Mouse (Mus musculus): ENCODE results near the gene Snap47.
A peak's percentile ranks its signal among the peaks of the same experiment; 100 is the strongest.

Gene Snap47

GRCm38 (mm10) chr11:59443102-59443501 is 7.9 kb downstream of the Snap47 start:
- no peak for DNase-seq (ENCODE audit: low read depth, low spot score)
- Histone ChIP-seq H3K36me3 (ENCODE audit: control insufficient read depth, insufficient read depth, low read length, poor library complexity, severe bottlenecking) (no peaks in the 10 kb centered on the region), H3K27me3 (ENCODE audit: control insufficient read depth, insufficient read depth, low read length, poor library complexity, severe bottlenecking) (no peaks in the 10 kb centered on the region)

GRCm38 (mm10) chr11:59437954-59438353 is 13.0 kb downstream of the Snap47 start:
- no peaks in the 10 kb centered on the region for H3K36me3 ChIP-seq (ENCODE audit: control insufficient read depth, insufficient read depth, low read length, poor library complexity, severe bottlenecking)
- DNase-seq (ENCODE audit: low read depth, low spot score): no peak
- no peaks in the 10 kb centered on the region for H3K27me3 ChIP-seq (ENCODE audit: control insufficient read depth, insufficient read depth, low read length, poor library complexity, severe bottlenecking)

DNA sequence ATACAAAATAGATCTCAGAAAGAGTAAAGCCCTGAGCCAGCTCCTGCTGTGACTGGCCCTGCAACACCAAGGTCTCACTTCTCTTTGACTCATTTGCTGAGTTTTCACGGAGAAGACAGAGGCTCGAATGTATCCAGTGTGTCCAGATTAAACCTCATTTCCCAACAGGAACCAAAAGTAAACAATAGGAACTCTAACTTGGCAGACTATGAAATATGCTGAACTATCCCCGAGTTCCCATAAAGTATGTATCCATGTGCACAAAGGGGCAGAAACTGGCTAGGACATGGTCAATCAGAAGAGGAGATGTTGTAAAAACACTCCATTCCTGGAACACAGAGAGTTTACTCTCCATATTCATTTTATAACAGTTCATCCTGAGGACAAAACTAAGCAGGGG is 18.7 kb downstream of the Snap47 start:
- DNase-seq (ENCODE audit: low read depth, low spot score): no peak
- no peaks in the 10 kb centered on the region for H3K27me3 ChIP-seq (ENCODE audit: control insufficient read depth, insufficient read depth, low read length, poor library complexity, severe bottlenecking)
- no peaks in the 10 kb centered on the region for H3K36me3 ChIP-seq (ENCODE audit: control insufficient read depth, insufficient read depth, low read length, poor library complexity, severe bottlenecking)

- H3K36me3 ChIP-seq (ENCODE audit: control insufficient read depth, insufficient read depth, low read length, poor library complexity, severe bottlenecking): no peaks in the 10 kb centered on the region
- DNase-seq (ENCODE audit: low read depth, low spot score): no peak
- no peaks in the 10 kb centered on the region for H3K27me3 ChIP-seq (ENCODE audit: control insufficient read depth, insufficient read depth, low read length, poor library complexity, severe bottlenecking)
Observed at GRCm38 (mm10) chr11:59429959-59430358, 21.0 kb downstream of the Snap47 start.

GRCm38 (mm10) chr11:59428057-59428660 is 22.8 kb downstream of the Snap47 start:
- DNase-seq (ENCODE audit: low read depth, low spot score): no peak
- Histone ChIP-seq H3K36me3 (ENCODE audit: control insufficient read depth, insufficient read depth, low read length, poor library complexity, severe bottlenecking) (no peaks in the 10 kb centered on the region), H3K27me3 (ENCODE audit: control insufficient read depth, insufficient read depth, low read length, poor library complexity, severe bottlenecking) (no peaks in the 10 kb centered on the region)

- H3K27me3 ChIP-seq (ENCODE audit: control insufficient read depth, insufficient read depth, low read length, poor library complexity, severe bottlenecking): no peaks in the 10 kb centered on the region
- H3K36me3 ChIP-seq (ENCODE audit: control insufficient read depth, insufficient read depth, low read length, poor library complexity, severe bottlenecking): no peaks in the 10 kb centered on the region
- peak; percentile 27 for DNase-seq (ENCODE audit: low read depth, low spot score)
Observed at GRCm38 (mm10) chr11:59425671-59426101, 25.3 kb downstream of the Snap47 start.

DNA sequence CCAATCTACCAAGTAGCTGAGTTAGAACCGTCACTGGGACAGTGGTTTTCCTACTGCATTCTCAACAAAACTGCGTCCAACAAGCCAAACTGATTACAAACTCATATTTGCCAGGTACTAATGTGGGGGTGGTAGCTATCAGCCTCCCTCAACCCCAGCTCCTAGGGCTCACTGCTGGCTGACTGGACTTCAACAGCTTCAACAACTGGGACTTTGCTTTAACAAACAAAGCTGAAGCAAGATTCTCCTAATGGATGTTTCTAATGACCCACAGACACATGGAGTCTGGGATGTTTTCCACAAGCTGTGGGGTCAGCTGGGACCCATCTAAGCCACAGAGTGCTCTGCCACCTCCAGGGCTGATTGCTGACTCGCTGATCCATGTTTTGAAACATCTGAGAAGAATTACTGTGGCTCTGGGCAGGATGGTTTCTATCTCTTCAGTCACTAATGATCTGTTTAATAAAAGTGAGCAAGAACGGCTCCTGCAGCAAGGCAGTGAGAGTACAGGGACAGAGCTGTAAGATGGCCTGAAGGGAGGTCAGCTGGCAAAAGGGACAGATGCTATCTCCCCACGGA is 27.9 kb downstream of the Snap47 start:
- Histone ChIP-seq H3K36me3 (ENCODE audit: control insufficient read depth, insufficient read depth, low read length, poor library complexity, severe bottlenecking) (no peaks in the 10 kb centered on the region), H3K27me3 (ENCODE audit: control insufficient read depth, insufficient read depth, low read length, poor library complexity, severe bottlenecking) (no peaks in the 10 kb centered on the region)
- DNase-seq (ENCODE audit: low read depth, low spot score): no peak

DNA sequence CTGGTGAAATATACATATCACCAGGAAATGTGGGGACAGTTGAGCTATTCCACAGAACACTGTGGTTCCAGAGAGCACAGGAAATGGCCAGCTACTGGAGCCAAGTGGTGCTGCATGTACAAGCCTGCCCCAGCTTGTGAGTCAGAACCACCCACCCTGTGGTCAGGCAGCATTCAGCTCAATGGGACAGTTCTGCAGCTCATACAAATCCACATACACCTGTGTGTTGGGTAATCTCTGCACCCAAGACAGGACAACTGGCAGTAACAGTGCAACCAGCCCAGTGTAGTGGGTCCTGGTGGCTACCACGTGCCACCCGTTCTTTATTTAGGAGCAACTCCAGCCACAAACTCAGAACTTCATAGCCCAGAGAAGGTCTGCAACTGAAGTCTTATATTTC is 29.0 kb downstream of the Snap47 start:
- Histone ChIP-seq H3K36me3 (ENCODE audit: control insufficient read depth, insufficient read depth, low read length, poor library complexity, severe bottlenecking) (no peaks in the 10 kb centered on the region), H3K27me3 (ENCODE audit: control insufficient read depth, insufficient read depth, low read length, poor library complexity, severe bottlenecking) (no peaks in the 10 kb centered on the region)
- DNase-seq (ENCODE audit: low read depth, low spot score): no peak

GRCm38 (mm10) chr11:59421436-59421835 is 29.6 kb downstream of the Snap47 start:
- DNase-seq (ENCODE audit: low read depth, low spot score): no peak
- H3K27me3 ChIP-seq (ENCODE audit: control insufficient read depth, insufficient read depth, low read length, poor library complexity, severe bottlenecking): no peaks in the 10 kb centered on the region
- no peaks in the 10 kb centered on the region for H3K36me3 ChIP-seq (ENCODE audit: control insufficient read depth, insufficient read depth, low read length, poor library complexity, severe bottlenecking)

DNA sequence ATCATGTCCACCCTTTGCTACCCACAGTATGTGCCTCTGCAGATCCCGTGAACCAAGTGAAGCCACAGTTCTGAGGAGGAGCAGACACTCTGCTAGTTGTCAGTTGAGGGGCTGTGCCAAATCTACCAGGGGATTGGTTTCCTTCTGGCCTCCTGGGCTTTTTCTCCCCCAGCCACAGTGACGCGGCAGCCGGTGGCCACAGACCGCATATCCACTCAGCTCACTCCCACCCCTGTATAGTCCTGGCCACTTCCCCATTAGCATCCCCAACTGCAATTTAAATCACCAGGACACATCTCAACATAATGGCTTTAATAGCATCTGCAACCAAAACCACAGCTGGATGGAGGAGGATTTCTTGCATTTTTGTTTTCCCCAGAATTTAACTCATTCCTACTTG is 32.3 kb downstream of the Snap47 start:
- DNase-seq (ENCODE audit: low read depth, low spot score): no peak
- Histone ChIP-seq H3K27me3 (ENCODE audit: control insufficient read depth, insufficient read depth, low read length, poor library complexity, severe bottlenecking) (no peaks in the 10 kb centered on the region), H3K36me3 (ENCODE audit: control insufficient read depth, insufficient read depth, low read length, poor library complexity, severe bottlenecking) (no peaks in the 10 kb centered on the region)

GRCm38 (mm10) chr11:59412999-59413863 is 37.8 kb downstream of the Snap47 start:
- Histone ChIP-seq H3K27me3 (ENCODE audit: control insufficient read depth, insufficient read depth, low read length, poor library complexity, severe bottlenecking) (no peaks in the 10 kb centered on the region), H3K36me3 (ENCODE audit: control insufficient read depth, insufficient read depth, low read length, poor library complexity, severe bottlenecking) (no peaks in the 10 kb centered on the region)
- DNase-seq (ENCODE audit: low read depth, low spot score): no peak

GRCm38 (mm10) chr11:59412058-59412457 is 38.9 kb downstream of the Snap47 start:
- no peak for DNase-seq (ENCODE audit: low read depth, low spot score)
- no peaks in the 10 kb centered on the region for H3K27me3 ChIP-seq (ENCODE audit: control insufficient read depth, insufficient read depth, low read length, poor library complexity, severe bottlenecking)
- H3K36me3 ChIP-seq (ENCODE audit: control insufficient read depth, insufficient read depth, low read length, poor library complexity, severe bottlenecking): no peaks in the 10 kb centered on the region

DNA sequence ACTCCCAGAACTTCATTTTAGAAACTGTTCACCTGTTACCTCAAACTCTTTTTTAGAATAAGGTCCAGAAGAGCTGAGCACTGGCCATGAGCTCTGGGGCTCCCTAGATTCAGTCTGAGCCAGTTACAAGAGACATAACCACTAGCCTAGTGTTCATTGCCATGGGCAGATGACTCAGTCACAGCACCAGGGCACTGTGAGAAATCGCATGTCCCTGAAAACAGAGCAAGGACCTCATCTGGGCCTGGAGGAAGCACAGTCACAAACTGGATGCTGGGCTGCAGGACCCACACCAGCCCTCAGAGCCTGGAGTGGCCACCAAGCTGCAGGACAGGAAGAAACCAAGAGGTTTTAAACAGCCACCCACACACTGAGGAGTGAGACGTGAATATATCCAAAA is 40.1 kb downstream of the Snap47 start:
- DNase-seq (ENCODE audit: low read depth, low spot score): no peak
- Histone ChIP-seq H3K27me3 (ENCODE audit: control insufficient read depth, insufficient read depth, low read length, poor library complexity, severe bottlenecking) (no peaks in the 10 kb centered on the region), H3K36me3 (ENCODE audit: control insufficient read depth, insufficient read depth, low read length, poor library complexity, severe bottlenecking) (no peaks in the 10 kb centered on the region)

DNA sequence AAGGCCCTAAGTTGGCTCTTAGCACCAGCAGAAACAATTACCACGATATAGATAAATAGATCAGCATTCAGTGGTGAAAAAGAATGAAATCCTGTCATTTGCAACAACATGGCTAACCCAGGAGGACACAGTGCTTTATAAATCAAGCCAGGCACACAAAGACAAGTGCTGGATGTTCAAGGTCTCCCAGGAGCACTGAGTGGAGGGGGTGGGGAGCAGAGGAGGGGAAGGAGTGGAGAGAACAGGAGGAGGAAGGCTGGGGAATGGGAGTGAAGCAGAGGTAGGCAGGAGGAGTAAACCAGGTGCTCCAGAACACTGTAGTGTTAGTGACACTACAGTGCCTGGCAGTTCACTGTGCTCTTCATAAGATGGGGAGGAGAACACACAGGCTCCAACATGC is 45.2 kb downstream of the Snap47 start:
- no peaks in the 10 kb centered on the region for H3K36me3 ChIP-seq (ENCODE audit: control insufficient read depth, insufficient read depth, low read length, poor library complexity, severe bottlenecking)
- no peak for DNase-seq (ENCODE audit: low read depth, low spot score)
- no peaks in the 10 kb centered on the region for H3K27me3 ChIP-seq (ENCODE audit: control insufficient read depth, insufficient read depth, low read length, poor library complexity, severe bottlenecking)

DNA sequence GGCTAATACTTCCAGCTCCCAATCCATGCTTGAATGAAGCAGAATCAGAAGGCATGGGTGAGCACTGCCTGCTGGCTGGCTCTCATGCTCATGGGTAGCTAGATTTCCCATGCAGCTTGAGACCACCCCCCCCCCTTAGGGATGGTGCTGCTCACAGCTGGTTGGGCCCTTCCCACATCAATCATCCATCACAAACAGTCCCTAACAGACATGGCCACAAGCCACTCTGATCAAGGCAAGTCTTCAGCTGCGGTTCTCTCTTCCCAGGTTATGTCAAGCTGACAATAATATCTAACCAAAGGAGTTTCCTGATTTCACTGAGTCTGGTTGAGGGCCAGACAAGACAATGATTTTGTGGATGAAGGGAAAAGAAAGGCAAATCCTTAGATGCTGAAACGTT is 50.1 kb downstream of the Snap47 start:
- H3K27me3 ChIP-seq (ENCODE audit: control insufficient read depth, insufficient read depth, low read length, poor library complexity, severe bottlenecking): no peaks in the 10 kb centered on the region
- H3K36me3 ChIP-seq (ENCODE audit: control insufficient read depth, insufficient read depth, low read length, poor library complexity, severe bottlenecking): no peaks in the 10 kb centered on the region
- DNase-seq (ENCODE audit: low read depth, low spot score): no peak
